Mouse (Mus musculus): ENCODE data around the gene 4930564D02Rik. TPM values are rescaled to one million over a fixed set of nuclear protein-coding genes. Genes with fewer than 3 reads are reported as not detected.

4930564D02Rik gene
- polyA plus RNA-seq (2015; fragmentation: Illumina TruSeq; extraction: RNeasy Lipid Tissue Mini Kit (QIAGEN cat#74804); ENCODE audit: insufficient read depth, low replicate concordance): not detected

GRCm38 (mm10) chr3:105066544-105066943 is at the start of gene 4930564D02Rik:
Gene 4930564D02Rik, plus strand, starts transcription at chr3:105066844.

GRCm38 (mm10) chr3:105052937-105053697 is 13.5 kb upstream of the 4930564D02Rik start, which contains the start of gene Cttnbp2nl:
Gene Cttnbp2nl, minus strand, starts transcription at chr3:105053146.

Other genes with a start within 250 kb of the 4930564D02Rik start
- 11.7 TPM for gene Mov10, start 248.3 kb upstream of the 4930564D02Rik start, polyA plus RNA-seq (2015; fragmentation: Illumina TruSeq; extraction: RNeasy Lipid Tissue Mini Kit (QIAGEN cat#74804); ENCODE audit: insufficient read depth, low replicate concordance)
- 19.2 TPM for gene St7l, start 202.8 kb upstream of the 4930564D02Rik start, polyA plus RNA-seq (2015; fragmentation: Illumina TruSeq; extraction: RNeasy Lipid Tissue Mini Kit (QIAGEN cat#74804); ENCODE audit: insufficient read depth, low replicate concordance)
- 351 TPM for gene Capza1, start 202.3 kb upstream of the 4930564D02Rik start, polyA plus RNA-seq (2015; fragmentation: Illumina TruSeq; extraction: RNeasy Lipid Tissue Mini Kit (QIAGEN cat#74804); ENCODE audit: insufficient read depth, low replicate concordance)
- 0.80 TPM for gene Wnt2b, start 104.9 kb upstream of the 4930564D02Rik start, polyA plus RNA-seq (2015; fragmentation: Illumina TruSeq; extraction: RNeasy Lipid Tissue Mini Kit (QIAGEN cat#74804); ENCODE audit: insufficient read depth, low replicate concordance)
- gene Cttnbp2nl, start 13.7 kb upstream of the 4930564D02Rik start, polyA plus RNA-seq (2015; fragmentation: Illumina TruSeq; extraction: RNeasy Lipid Tissue Mini Kit (QIAGEN cat#74804); ENCODE audit: insufficient read depth, low replicate concordance): 9.3 TPM

All from spleen, adult 10 weeks (tissue).